Mouse (Mus musculus) adrenal gland, adult 2 months (tissue): ENCODE measurements at regions not wholly inside any gene's neighbourhood (a gene's known extent, or its start where the extent isn't known, plus 50 kb on each side); places are given as distances from the start of the nearest gene placed in this dataset.
A peak's percentile ranks its signal among the peaks of the same experiment; 100 is the strongest.

Experiments used
- DNase-seq: peaks from one replicate; pipeline ENCODE4 v3.0.0; 2021

GRCm38 (mm10) chr14:56313969-56314368 lies 50.9 kb upstream of the Atp12a start:
- peak; percentile 86 for DNase-seq

- DNase-seq, result peak; percentile 57
These were observed 50.4 kb upstream of the Atp12a start for GRCm38 (mm10) chr14:56314459-56314858.
